ENCODE assay signal across 8 mouse cellular contexts in the genomic region with DNA sequence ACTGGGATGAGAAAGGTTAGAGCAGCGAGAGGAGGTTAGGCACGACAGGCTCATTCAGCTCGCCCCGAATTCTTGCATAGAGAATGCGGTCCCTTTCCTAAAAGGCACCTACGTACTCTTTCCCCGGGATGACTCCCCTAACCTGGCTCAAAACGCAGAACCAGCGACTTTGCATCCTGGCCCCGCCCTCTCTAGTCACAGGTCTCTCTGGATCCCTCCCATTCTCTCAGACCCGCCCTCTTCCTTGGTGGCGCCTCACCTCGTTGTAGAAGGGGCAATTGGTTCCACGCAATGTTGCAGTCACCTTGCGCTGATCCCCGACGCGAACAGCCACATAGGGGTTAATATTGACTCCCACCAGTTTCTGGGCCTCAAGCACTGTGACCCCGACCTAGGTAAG. TPM values are rescaled to one million over a fixed set of nuclear protein-coding genes. Genes with fewer than 3 reads are reported as not detected.
DNase-seq lines count a peak whose midpoint lies in the region; ATAC-seq lines count a peak whose summit lies in the region.

No protein-coding gene starts in this region.

- no peak for ATAC-seq in heart, embryonic 14.5 days (ENCODE audit: insufficient number of reproducible peaks, insufficient read depth, low FRiP score, low read depth)
- no peak; the same call in 1 of the 2 replicates for ATAC-seq in intestine, embryonic 16.5 days
- peak; percentile 64; the same call in 1 of the 2 replicates for ATAC-seq in megakaryocyte progenitor cell, adult 5-6 weeks (replicated peaks; ENCODE audit: poor library complexity)

- no peak for DNase-seq in heart, adult 11 months
- DNase-seq in ZHBTc4 (ENCODE audit: low read depth, low spot score), result peak; percentile 71
- DNase-seq in layer of hippocampus, adult 9-11 months, result no peak
- DNase-seq in adrenal gland, postnatal 25 days, result no peak
- no peak for DNase-seq in heart, adult 8-10 months (ENCODE audit: low spot score)

- no peak overlapping the region for H3K9ac ChIP-seq in heart, embryonic 14.5 days (ENCODE audit: low read length)
- H3K9ac ChIP-seq in intestine, embryonic 16.5 days (ENCODE audit: low read depth, low read length), result no peak overlapping the region

- H3K4me2 ChIP-seq in heart, embryonic 14.5 days (ENCODE audit: low read length), result peak overlapping the region; percentile 34; the same call in 1 of the 2 replicates
- H3K4me2 ChIP-seq in intestine, embryonic 16.5 days (ENCODE audit: low read depth, low read length), result peak overlapping the region; percentile 43

- 10% methylated on average over 19 of the region's 19 CpGs for WGBS in heart, embryonic 14.5 days
- WGBS in intestine, embryonic 16.5 days, result 6% methylated on average over 19 of the region's 19 CpGs

- no peaks in the 10 kb centered on the region for H3K9me3 ChIP-seq in heart, embryonic 14.5 days (ENCODE audit: control insufficient read depth, low read length)
- H3K9me3 ChIP-seq in intestine, embryonic 16.5 days (ENCODE audit: control insufficient read depth, low read length), result no peaks in the 10 kb centered on the region

- H3K4me3 ChIP-seq in heart, embryonic 14.5 days (ENCODE audit: control insufficient read depth in 1 of 2, insufficient read depth in 1 of 2, low read depth in 1 of 2, low read length in 2 of 2), result no peak overlapping the region
- peak overlapping the region; percentile 19 for H3K4me3 ChIP-seq in intestine, embryonic 16.5 days (ENCODE audit: low read length)

- no peaks in the 10 kb centered on the region for H3K4me1 ChIP-seq in heart, embryonic 14.5 days (ENCODE audit: control insufficient read depth in 2 of 2, insufficient read depth in 2 of 2, low read length in 2 of 2)
- H3K4me1 ChIP-seq in intestine, embryonic 16.5 days (ENCODE audit: control insufficient read depth, insufficient read depth, low read length), result 0 out of 2 replicates have a peak, but pooled peaks cover 2% of the 10 kb centered on the region

- no peaks in the 10 kb centered on the region for H3K36me3 ChIP-seq in heart, embryonic 14.5 days (ENCODE audit: control insufficient read depth, insufficient read depth, low read length)
- no peaks in the 10 kb centered on the region for H3K36me3 ChIP-seq in intestine, embryonic 16.5 days (ENCODE audit: control insufficient read depth, insufficient read depth, low read length)

- H3K27ac ChIP-seq in heart, embryonic 14.5 days (replicated peaks in 1 of 2; ENCODE audit: control insufficient read depth in 1 of 2, insufficient read depth in 1 of 2, low read depth in 2 of 2, low read length in 2 of 2), result no peak overlapping the region
- no peak overlapping the region for H3K27ac ChIP-seq in intestine, embryonic 16.5 days (ENCODE audit: low read length)

- peaks cover 20% of the 10 kb centered on the region for H3K27me3 ChIP-seq in heart, embryonic 14.5 days (ENCODE audit: control insufficient read depth, insufficient read depth, low read length)
- no peaks in the 10 kb centered on the region for H3K27me3 ChIP-seq in intestine, embryonic 16.5 days (replicated peaks; ENCODE audit: control insufficient read depth, insufficient read depth, low read length)

RNA-seq across cellular contexts. Expression of gene Fer1l4, which starts 4.8 kb away (rescaled TPM):
- polyA plus RNA-seq in heart, embryonic 14.5 days (2014; fragmentation: Nextera tagmentation; extraction: Ambion mirVana), result not detected in 2 replicates
- 0.05 and 0.06 TPM in 2 replicates for polyA plus RNA-seq in intestine, embryonic 16.5 days (2015; fragmentation: Nextera tagmentation; extraction: Ambion mirVana)
- total RNA-seq in megakaryocyte progenitor cell, adult 5-6 weeks (2015), result not detected in 2 replicates
- total RNA-seq in megakaryocyte progenitor cell, adult 5-6 weeks (2017), result not detected in 2 replicates
- not detected in 2 replicates for total RNA-seq in adrenal gland, postnatal 25 days (2021)
- total RNA-seq in heart, adult 8-10 months (2022), result not detected

RNA-seq across cellular contexts. Expression of gene Spag4, which starts 17.0 kb away (rescaled TPM):
- 1.8 and 2.3 TPM in 2 replicates for polyA plus RNA-seq in heart, embryonic 14.5 days (2014; fragmentation: Nextera tagmentation; extraction: Ambion mirVana)
- polyA plus RNA-seq in intestine, embryonic 16.5 days (2015; fragmentation: Nextera tagmentation; extraction: Ambion mirVana), result 1.7 and 2.4 TPM in 2 replicates
- total RNA-seq in megakaryocyte progenitor cell, adult 5-6 weeks (2015), result 1.3 and 1.7 TPM in 2 replicates
- 2.6 and 3.3 TPM in 2 replicates for total RNA-seq in megakaryocyte progenitor cell, adult 5-6 weeks (2017)
- 2.4 and 2.9 TPM in 2 replicates for total RNA-seq in adrenal gland, postnatal 25 days (2021)
- total RNA-seq in heart, adult 8-10 months (2022), result 1 to 10 TPM in 2 of 4 experiments, under 1 TPM in 2; 0.62 to 2.3 (median 1.1) TPM

RNA-seq across cellular contexts. Expression of gene Ergic3, which starts 40.1 kb away (rescaled TPM):
- 169 and 188 TPM in 2 replicates for polyA plus RNA-seq in heart, embryonic 14.5 days (2014; fragmentation: Nextera tagmentation; extraction: Ambion mirVana)
- polyA plus RNA-seq in intestine, embryonic 16.5 days (2015; fragmentation: Nextera tagmentation; extraction: Ambion mirVana), result 268 and 281 TPM in 2 replicates
- total RNA-seq in megakaryocyte progenitor cell, adult 5-6 weeks (2015), result 206 and 246 TPM in 2 replicates
- total RNA-seq in megakaryocyte progenitor cell, adult 5-6 weeks (2017), result 65.3 and 76.8 TPM in 2 replicates
- total RNA-seq in adrenal gland, postnatal 25 days (2021), result 242 and 246 TPM in 2 replicates
- total RNA-seq in heart, adult 8-10 months (2022), result 10 to 100 TPM; 58.2 to 67.2 (median 66.3) TPM

RNA-seq across cellular contexts. Expression of gene 6430550D23Rik, which starts 40.2 kb away (rescaled TPM):
- 0.47 and 1.7 TPM in 2 replicates for polyA plus RNA-seq in heart, embryonic 14.5 days (2014; fragmentation: Nextera tagmentation; extraction: Ambion mirVana)
- 1.7 and 1.9 TPM in 2 replicates for polyA plus RNA-seq in intestine, embryonic 16.5 days (2015; fragmentation: Nextera tagmentation; extraction: Ambion mirVana)
- 0.10 and 0.74 TPM in 2 replicates for total RNA-seq in megakaryocyte progenitor cell, adult 5-6 weeks (2015)
- 0.20 and 0.92 TPM in 2 replicates for total RNA-seq in megakaryocyte progenitor cell, adult 5-6 weeks (2017)
- 4.0 and 4.3 TPM in 2 replicates for total RNA-seq in adrenal gland, postnatal 25 days (2021)
- total RNA-seq in heart, adult 8-10 months (2022), result 1 to 10 TPM in 1 of 4 experiments, under 1 TPM in 3; 0.14 to 2.0 (median 0.53) TPM
